Mouse (Mus musculus) forebrain, embryonic 13.5 days (tissue): ENCODE measurements around the gene Tbl1xr1. TPM values are rescaled to one million over a fixed set of nuclear protein-coding genes. Genes with fewer than 3 reads are reported as not detected.

Source experiments
- ATAC-seq: fragments of 200-750 bp; cut with Nextera tagmentation; 2 replicates; pipeline ENCODE4 v1.8.0; 2017
- H3K27ac ChIP-seq: fragments of 300-500 bp; sonication (generic); 2 replicates; pipeline ENCODE4 v1.5.1; 2015; ENCODE audit warnings: inconsistent platforms, mild to moderate bottlenecking, moderate library complexity
- H3K27me3 ChIP-seq: fragments of 300-500 bp; sonication (generic); 2 replicates; pipeline ENCODE4 v1.6.1; 2015; ENCODE audit warnings: mild to moderate bottlenecking, inconsistent platforms
- H3K36me3 ChIP-seq: fragments of 300-500 bp; sonication (generic); 2 replicates; pipeline ENCODE4 v1.6.1; 2015; ENCODE audit warnings: mild to moderate bottlenecking, inconsistent platforms; ENCODE audit not compliant: poor library complexity, severe bottlenecking
- H3K4me1 ChIP-seq: fragments of 300-500 bp; sonication (generic); 2 replicates; pipeline ENCODE4 v1.6.1; 2015; ENCODE audit warnings: inconsistent platforms
- H3K4me2 ChIP-seq: fragments of 300-500 bp; sonication (generic); 2 replicates; pipeline ENCODE4 v1.6.1; 2015; ENCODE audit warnings: inconsistent platforms, mild to moderate bottlenecking, moderate library complexity
- H3K4me3 ChIP-seq: fragments of 300-500 bp; sonication (generic); 2 replicates; pipeline ENCODE4 v1.5.1; 2015; ENCODE audit warnings: mild to moderate bottlenecking, inconsistent platforms
- H3K9ac ChIP-seq: fragments of 300-500 bp; sonication (generic); 2 replicates; pipeline ENCODE4 v1.6.1; 2015; ENCODE audit warnings: mild to moderate bottlenecking, inconsistent platforms
- H3K9me3 ChIP-seq: fragments of 300-500 bp; sonication (generic); replicated peaks from 2 replicates; pipeline ENCODE4 v1.6.1; 2016; ENCODE audit warnings: inconsistent platforms
- WGBS: fragments of 180-500 bp; shearing (Covaris S2); methylation state at CpG from one replicate; pipeline ENCODE4 v1.1.7; 2015; 5-methylcytosine and 5-hydroxymethylcytosine counted together
- polyA plus RNA-seq: library from polyadenylated mRNA; unstranded; fragments of >200 nt; fragmentation: Nextera tagmentation; extraction: Ambion mirVana; gene quantifications from 2 replicates; pipeline ENCODE4 v1.2.1, GENCODE M21; 2015

Gene Tbl1xr1
- polyA plus RNA-seq, 1 experiment from 2014 or later = 18.0 TPM

DNA sequence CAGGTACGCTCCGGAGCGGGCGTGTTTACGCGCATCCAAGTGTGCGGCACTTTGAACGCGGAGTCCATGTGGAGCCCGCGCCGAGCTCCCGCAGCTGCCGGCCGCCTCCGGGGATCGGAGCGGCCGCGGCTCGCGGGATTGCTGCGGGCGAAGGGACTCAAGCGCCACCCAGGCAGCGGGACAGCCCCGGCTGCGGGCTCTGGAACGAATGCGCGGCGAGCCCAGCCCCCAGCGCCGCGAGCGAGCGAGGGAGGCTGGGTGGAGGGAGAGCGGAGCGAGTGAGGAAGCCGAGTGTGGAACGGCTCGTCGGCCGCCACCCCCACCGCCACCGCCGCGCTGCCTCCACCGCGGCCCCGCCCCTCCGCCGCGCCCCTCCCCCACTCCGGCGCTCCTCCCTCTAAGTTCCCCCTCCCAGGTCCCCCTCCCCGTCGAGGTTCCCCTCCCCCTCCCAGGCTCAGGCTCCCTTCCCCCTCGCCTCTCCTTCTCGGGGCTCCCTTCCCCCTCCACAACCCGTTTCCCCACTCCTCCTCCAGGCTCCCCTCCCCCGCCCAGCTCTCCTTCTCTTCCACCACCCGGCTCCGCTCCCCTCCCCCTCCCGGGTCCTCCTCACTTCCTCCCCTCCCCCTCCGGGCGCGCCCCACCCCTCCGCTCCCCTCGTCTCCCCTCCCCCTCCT, 428 bp upstream of the Tbl1xr1 start:
- H3K4me1 ChIP-seq = peaks cover 33% of the 10 kb centered on the region
- peak overlapping the region; percentile 98 for H3K27ac ChIP-seq
- no peaks in the 10 kb centered on the region for H3K27me3 ChIP-seq
- no peaks in the 10 kb centered on the region for H3K9me3 ChIP-seq
- 0% methylated on average over 42 of the region's 70 CpGs for WGBS
- H3K9ac ChIP-seq = peak overlapping the region; percentile 75
- peaks cover 5% of the 10 kb centered on the region; the same call in 1 of the 2 replicates for H3K36me3 ChIP-seq
- H3K4me3 ChIP-seq = peak overlapping the region; percentile 93
- peak; percentile 94 for ATAC-seq
- H3K4me2 ChIP-seq = peak overlapping the region; percentile 66

DNA sequence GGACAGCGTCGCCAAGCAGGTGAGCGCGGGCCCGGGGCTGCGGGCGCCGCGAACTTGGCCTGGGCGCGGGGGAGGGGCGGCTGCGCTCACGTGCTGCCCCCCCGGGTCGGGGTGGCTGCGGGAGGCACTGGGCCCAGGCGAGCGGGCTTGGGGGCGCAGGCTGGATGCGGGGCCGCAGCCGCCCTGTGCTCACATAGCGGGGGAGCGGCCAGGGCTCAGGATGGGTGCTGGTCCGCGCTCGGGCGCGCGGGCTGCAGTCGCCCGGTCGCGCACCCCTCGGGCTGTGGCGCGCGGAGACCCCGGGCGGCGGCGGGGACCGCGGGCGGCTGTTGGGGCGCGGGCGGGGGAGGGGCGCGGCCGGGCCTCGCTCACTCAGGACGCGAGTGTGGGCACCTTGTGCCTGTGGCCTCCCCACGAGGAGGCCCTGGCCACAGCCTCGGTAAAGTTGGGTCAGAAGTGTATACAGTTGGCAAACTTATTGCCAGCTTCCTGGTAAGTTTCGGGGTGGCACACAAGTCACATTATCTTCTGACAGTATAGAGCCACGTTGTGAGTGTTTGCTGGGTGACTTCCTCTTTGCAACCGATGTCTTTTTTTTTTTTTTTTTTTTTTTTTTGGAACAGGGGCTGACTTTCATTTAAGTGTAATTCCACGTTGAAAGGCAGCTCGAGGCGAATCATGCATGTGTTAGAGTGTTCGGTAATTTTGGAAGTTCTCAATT, 644 bp downstream of the Tbl1xr1 start:
- ATAC-seq = peak; percentile 72
- peak overlapping the region; percentile 98 for H3K27ac ChIP-seq
- no peaks in the 10 kb centered on the region for H3K9me3 ChIP-seq
- peaks cover 33% of the 10 kb centered on the region for H3K4me1 ChIP-seq
- H3K4me3 ChIP-seq = peak overlapping the region; percentile 93
- H3K4me2 ChIP-seq = peak overlapping the region; percentile 67
- H3K27me3 ChIP-seq = no peaks in the 10 kb centered on the region
- H3K36me3 ChIP-seq = peaks cover 5% of the 10 kb centered on the region; the same call in 1 of the 2 replicates
- H3K9ac ChIP-seq = peak overlapping the region; percentile 92
- under 1% methylated on average over 27 of the region's 64 CpGs for WGBS

DNA sequence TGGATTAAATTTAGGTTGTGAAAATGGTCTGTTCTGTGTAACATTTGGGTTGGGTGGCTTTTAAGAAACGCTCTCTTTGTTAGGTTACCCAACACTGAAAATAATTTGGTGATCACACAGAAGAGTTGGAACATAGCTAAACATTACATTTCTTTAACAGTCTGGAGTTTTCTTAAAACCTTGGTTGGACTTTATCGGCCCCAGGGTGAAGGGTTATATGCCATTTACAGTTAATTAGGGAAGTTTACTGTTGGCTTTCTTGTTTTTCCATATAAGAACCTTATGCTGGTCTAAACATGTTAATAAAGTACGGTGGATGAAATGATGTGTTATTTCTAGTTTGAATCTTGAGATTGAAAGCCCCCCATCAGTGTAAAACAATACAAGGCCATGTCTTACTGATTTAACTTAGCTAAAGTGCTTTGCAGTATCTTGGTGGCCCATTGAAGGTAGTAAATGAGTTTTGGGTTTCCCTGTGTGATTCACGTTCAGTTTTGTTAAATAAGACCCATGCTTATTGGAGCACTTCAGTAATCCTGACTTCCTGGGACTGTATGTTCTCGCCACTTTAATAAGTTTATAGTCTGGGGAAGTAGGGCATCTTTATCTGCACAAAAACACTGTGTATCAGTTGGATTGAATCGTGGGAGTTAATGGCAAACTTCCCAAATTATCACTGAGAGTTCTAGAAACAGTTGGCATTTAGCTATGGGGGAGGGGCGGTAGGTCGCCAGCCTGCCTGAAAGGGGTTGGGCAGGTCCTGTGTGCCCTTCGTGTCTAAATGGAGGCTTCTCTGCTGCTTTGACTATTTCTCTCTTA, 1.4 kb downstream of the Tbl1xr1 start:
- no peak for ATAC-seq
- peaks cover 33% of the 10 kb centered on the region for H3K4me1 ChIP-seq
- H3K27ac ChIP-seq = no peak overlapping the region

DNA sequence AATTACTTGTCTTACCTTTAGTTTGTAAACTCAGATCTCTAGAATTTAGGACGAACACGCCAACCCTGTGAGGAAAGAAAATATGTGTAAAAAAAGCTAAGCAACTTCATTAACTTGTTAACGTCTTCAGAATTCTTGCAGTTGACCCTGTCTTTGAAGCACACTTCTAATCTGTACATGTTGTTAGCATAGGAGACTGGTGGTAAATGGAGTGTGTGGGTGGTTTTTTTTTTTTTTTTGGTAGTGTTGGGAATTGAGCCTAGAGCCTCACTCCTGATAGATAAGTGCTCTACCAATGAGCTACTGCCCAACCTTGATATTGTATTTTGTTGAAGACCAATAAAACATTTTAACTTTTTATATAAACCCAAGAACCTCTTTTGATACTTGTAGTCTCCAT, 2.1 kb downstream of the Tbl1xr1 start:
- Histone ChIP-seq H3K27ac (no peak overlapping the region), H3K36me3 (peaks cover 5% of the 10 kb centered on the region; the same call in 1 of the 2 replicates), H3K4me1 (peaks cover 33% of the 10 kb centered on the region), H3K4me2 (peak overlapping the region; percentile 67), H3K4me3 (peak overlapping the region; percentile 93), H3K9me3 (no peaks in the 10 kb centered on the region), H3K27me3 (no peaks in the 10 kb centered on the region), H3K9ac (0 out of 2 replicates have a peak overlapping the region, but pooled peaks have one; percentile 92)
- WGBS = 46% methylated on average over 3 of the region's 3 CpGs
- no peak for ATAC-seq

More for the DNA sequence above, 1.4 kb downstream of the Tbl1xr1 start:
- H3K27me3 ChIP-seq = no peaks in the 10 kb centered on the region
- peak overlapping the region; percentile 92 for H3K9ac ChIP-seq
- peaks cover 5% of the 10 kb centered on the region; the same call in 1 of the 2 replicates for H3K36me3 ChIP-seq
- WGBS = 2% methylated on average over 9 of the region's 9 CpGs
- H3K4me3 ChIP-seq = peak overlapping the region; percentile 93
- H3K9me3 ChIP-seq = no peaks in the 10 kb centered on the region
- peak overlapping the region; percentile 67 for H3K4me2 ChIP-seq

DNA sequence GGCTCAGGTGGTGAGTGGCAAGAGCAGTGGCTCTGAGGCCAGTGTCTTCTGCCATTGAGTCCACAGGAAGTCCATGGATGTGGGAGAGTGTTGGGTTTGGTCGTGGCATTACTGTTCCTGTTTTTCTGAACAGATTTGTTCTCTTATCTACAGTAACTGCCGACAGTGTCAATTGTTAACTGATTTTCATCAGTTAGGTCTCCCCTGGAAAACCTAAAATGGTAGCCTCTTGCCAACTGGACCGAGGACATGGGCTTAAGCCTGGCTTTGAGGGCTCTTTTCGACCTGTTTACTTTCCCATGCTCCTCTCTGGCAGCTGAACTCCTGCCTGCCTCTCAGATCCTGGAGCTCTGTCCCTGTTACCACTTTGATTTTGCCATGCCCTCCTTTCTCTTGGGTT, 5.4 kb downstream of the Tbl1xr1 start:
- no peak overlapping the region for H3K9ac ChIP-seq
- ATAC-seq = no peak
- 91% methylated on average over 4 of the region's 4 CpGs for WGBS
- H3K27me3 ChIP-seq = no peaks in the 10 kb centered on the region
- H3K9me3 ChIP-seq = no peaks in the 10 kb centered on the region
- H3K4me3 ChIP-seq = no peak overlapping the region
- peaks cover 5% of the 10 kb centered on the region; the same call in 1 of the 2 replicates for H3K36me3 ChIP-seq
- H3K4me2 ChIP-seq = no peak overlapping the region
- H3K4me1 ChIP-seq = peaks cover 21% of the 10 kb centered on the region
- no peak overlapping the region for H3K27ac ChIP-seq

DNA sequence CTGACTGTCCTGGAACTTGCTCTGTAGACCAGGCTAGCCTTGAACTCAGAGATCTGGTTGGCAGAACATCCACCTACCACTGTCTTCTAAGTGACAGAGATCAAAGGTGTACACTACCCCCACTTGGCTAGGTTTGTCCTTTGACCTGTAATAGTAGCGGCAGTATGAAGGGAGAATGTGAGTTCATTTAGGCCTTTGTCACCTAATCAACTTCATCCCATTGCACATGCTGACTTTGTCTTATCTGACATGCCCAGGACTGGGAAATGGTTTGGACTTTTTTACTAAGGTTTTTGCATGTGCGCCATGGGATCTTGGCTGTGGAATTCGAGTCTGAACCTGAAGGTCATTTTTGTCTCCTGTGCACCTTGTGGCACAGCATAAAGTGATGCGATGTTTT, 6.4 kb downstream of the Tbl1xr1 start:
- Histone ChIP-seq H3K9me3 (no peaks in the 10 kb centered on the region), H3K36me3 (peaks cover 5% of the 10 kb centered on the region; the same call in 1 of the 2 replicates), H3K27ac (no peak overlapping the region), H3K9ac (no peak overlapping the region), H3K4me2 (no peak overlapping the region), H3K4me3 (no peak overlapping the region), H3K4me1 (peaks cover 18% of the 10 kb centered on the region), H3K27me3 (no peaks in the 10 kb centered on the region)
- 92% methylated on average over 4 of the region's 4 CpGs for WGBS
- ATAC-seq = no peak

DNA sequence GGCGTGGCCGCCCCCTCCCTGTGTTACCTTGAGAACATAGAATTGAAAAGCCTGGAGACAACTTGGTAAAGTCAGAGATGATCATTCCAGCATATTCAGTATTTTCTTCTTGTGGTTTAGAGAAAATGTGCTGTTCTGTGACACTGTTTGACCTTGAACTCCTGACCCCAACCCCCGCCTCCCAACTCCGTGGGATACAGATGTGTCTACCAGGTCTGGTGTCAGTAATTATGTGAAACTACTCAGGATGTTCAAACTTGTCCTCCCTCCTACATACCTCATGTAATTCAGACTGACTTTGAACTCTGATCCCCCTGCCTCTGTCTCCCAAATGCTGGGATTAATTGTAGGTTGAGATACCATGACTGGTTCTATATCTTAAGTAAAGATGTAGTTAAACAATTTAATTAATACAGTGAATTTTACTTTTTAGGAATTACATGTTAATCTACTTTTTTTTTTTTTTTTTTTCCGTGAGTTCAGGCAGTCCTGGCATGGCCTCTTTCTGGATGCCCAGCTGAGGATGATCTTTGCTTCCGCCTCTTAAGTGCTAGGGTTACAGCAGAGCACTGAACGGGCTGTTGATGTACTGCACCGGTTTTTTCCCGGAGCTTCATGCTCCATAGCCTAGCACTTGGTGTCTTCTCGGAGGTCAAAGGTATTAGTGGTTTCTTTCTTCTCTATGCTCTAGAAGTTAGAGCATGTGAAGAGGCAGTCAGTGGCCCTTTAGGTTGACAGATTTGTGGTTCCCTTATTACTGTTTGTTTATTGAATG, 8.0 kb downstream of the Tbl1xr1 start:
- Histone ChIP-seq H3K9ac (no peak overlapping the region), H3K27me3 (no peaks in the 10 kb centered on the region), H3K4me2 (no peak overlapping the region), H3K27ac (no peak overlapping the region), H3K4me3 (no peak overlapping the region), H3K9me3 (no peaks in the 10 kb centered on the region), H3K36me3 (peaks cover 2% of the 10 kb centered on the region; the same call in 1 of the 2 replicates), H3K4me1 (peaks cover 3% of the 10 kb centered on the region)
- no peak for ATAC-seq
- WGBS = 92% methylated on average over 10 of the region's 10 CpGs

DNA sequence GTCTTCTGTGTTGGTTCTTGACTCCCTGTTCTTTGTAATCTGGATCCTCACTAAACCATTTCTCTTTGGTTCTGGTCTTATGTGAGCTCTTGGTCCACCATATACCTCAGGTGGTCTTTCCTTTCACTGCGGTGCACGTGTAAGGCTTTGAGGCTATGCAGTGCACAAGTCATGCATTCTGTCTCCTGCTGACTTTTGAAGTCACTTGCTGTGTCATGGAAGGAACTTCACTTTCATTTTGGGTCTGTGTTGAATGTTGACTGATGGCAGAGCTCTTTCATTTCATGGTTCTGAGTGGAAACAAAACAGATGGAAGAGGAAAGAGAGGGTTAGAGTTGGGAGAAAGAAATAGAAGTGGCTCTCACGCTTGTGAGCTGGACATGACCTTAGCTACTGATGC, 13.4 kb downstream of the Tbl1xr1 start:
- no peak for ATAC-seq
- no peaks in the 10 kb centered on the region for H3K36me3 ChIP-seq
- H3K4me1 ChIP-seq = peaks cover 17% of the 10 kb centered on the region; the same call in 1 of the 2 replicates
- H3K27me3 ChIP-seq = no peaks in the 10 kb centered on the region
- H3K27ac ChIP-seq = no peak overlapping the region
- H3K4me3 ChIP-seq = no peak overlapping the region
- no peak overlapping the region for H3K9ac ChIP-seq
- WGBS = 85% methylated on average over 3 of the region's 3 CpGs
- no peak overlapping the region for H3K4me2 ChIP-seq
- no peaks in the 10 kb centered on the region for H3K9me3 ChIP-seq

DNA sequence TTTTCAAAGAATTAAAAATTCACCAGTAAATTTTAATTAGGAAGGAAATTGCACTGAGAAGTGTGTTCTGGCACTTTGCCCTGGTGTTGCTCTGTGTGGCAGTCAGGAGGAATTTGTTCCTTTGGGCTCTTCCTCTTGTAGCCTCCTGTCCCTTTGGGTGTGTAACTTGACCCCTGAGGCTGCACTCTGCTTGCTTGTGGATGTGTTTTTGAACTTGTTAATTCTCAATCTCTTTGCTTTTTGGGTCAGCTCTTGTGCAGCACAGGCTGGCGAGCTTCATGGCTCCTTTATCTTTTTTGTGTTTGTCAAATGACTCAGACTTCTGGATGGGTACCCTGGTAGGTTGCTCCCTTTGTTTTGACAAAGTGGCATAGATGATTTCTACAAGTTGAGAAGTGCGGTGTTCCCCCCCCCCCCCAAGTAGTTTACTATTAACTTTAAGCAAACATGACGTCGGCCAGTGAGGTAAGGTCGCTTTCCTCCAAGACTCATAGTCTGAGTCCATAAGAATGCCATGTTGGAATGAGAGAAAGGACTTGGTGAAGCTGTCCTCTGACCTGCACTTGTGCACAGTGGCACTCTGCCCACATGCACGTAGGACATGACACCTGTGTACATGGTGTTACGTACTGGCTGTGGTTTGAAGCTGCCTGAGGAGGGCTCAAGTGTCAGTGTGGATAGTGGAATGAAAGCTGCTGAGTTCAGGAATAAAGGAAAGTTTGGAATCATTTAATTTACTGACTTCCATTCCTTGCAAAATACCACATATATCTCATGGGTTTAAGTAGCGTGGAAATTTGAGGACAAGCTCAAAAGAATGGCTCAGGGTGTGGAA, 14.2 kb downstream of the Tbl1xr1 start:
- Histone ChIP-seq H3K36me3 (no peaks in the 10 kb centered on the region), H3K9me3 (no peaks in the 10 kb centered on the region), H3K27ac (no peak overlapping the region), H3K27me3 (no peaks in the 10 kb centered on the region), H3K4me2 (no peak overlapping the region), H3K9ac (peak overlapping the region; percentile 12; the same call in 1 of the 2 replicates), H3K4me1 (peaks cover 17% of the 10 kb centered on the region; the same call in 1 of the 2 replicates), H3K4me3 (no peak overlapping the region)
- no peak for ATAC-seq
- 73% methylated on average over 8 of the region's 8 CpGs for whole genome bisulfite sequencing

DNA sequence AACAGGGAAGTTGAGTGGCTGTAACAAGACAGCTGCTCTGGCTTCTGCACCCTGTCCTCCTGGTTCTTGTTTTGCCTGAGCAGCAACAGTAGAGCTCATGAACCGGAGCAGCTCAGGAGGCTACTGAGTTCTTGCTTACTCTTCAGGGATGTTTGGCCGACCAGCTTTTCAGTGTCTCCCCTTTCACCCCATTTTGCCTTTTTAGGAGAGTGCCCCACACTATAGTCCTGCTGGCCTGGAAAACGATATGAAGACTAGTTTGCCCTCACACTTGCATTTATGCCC, 14.8 kb downstream of the Tbl1xr1 start:
- peaks cover 17% of the 10 kb centered on the region; the same call in 1 of the 2 replicates for H3K4me1 ChIP-seq
- no peak overlapping the region for H3K4me2 ChIP-seq
- no peaks in the 10 kb centered on the region for H3K36me3 ChIP-seq
- peak overlapping the region; percentile 12; the same call in 1 of the 2 replicates for H3K9ac ChIP-seq
- H3K27me3 ChIP-seq = no peaks in the 10 kb centered on the region
- ATAC-seq = no peak
- no peak overlapping the region for H3K27ac ChIP-seq
- no peak overlapping the region for H3K4me3 ChIP-seq
- WGBS = 92% methylated on average over 3 of the region's 3 CpGs
- H3K9me3 ChIP-seq = no peaks in the 10 kb centered on the region

DNA sequence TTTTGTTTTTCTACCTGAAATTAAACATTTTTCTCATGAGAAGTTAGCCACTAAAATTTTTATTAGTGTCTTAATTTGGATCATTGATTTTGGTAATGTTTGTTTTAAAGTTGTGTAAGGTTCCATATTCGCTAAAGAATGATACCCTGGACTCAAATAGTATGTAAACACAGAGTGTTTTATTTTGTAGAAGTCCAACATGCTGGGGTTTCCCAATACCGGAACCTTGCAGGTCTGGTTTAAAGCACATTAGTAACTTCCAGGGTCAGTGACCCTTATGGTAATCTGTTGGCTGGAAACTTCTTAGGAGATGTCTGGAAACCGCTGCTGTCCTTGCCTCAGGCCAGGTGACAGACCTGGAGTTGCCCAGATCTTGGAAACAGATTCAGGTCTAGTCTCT, 15.2 kb downstream of the Tbl1xr1 start:
- H3K9ac ChIP-seq = no peak overlapping the region
- no peaks in the 10 kb centered on the region for H3K27me3 ChIP-seq
- WGBS = 91% methylated on average over 3 of the region's 3 CpGs
- no peak overlapping the region for H3K27ac ChIP-seq
- no peak overlapping the region for H3K4me3 ChIP-seq
- no peaks in the 10 kb centered on the region for H3K36me3 ChIP-seq
- no peaks in the 10 kb centered on the region for H3K9me3 ChIP-seq
- H3K4me1 ChIP-seq = peaks cover 17% of the 10 kb centered on the region; the same call in 1 of the 2 replicates
- no peak overlapping the region for H3K4me2 ChIP-seq
- ATAC-seq = no peak
